Mouse (Mus musculus) fibroblast of lung, adult 2 months (primary cell): ENCODE data around the gene Vasn.
"Not testable (repeated sequence)": the region's sequence is repeated elsewhere in the genome, so short reads cannot be mapped to it uniquely, and the experiment has no call there.

Experiments
- DNase-seq: peaks from one replicate; pipeline ENCODE4 v3.0.0-alpha.2; 2011; ENCODE audit warnings: low read depth

Vasn gene

DNA sequence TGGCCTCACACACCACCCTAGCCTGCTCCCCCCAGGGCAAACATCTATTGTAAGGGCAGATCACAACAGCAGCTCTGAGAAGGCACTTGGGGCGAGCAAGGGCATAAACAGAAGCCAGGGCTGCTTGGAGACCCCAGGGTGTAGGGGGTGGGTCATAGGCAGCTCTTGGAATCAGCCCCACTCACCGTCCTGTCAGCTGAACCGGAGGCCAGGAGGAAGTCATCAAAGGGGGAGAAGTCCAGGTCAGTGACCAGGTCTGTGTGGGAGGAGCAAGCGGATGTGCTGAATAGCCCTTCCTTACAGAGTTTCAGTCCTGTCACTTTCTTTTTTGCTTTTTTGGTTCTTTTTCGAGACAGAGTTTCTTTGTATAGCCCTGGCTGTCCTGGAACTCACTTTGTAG is 30.6 kb downstream of the Vasn start:
- no peak for DNase-seq

DNA sequence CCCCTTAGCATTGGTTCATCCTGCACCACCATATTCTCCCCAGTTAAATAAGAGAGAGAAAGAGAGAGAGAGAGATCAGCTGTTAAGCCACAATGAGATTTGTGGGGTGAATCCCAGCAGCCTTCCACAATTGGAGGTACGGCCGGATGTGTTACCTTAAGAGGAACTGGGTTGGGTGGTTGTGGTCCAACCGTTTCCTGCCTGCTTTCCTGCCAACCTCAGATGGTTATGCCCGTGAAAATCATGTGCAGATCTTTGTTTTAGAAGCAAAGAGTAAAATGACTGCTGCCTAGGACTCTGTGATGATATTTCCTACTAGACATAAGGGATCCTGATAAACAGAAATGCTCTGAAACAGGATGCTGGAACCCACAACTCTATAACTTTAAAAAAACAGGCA is 34.4 kb downstream of the Vasn start:
- no peak for DNase-seq

DNA sequence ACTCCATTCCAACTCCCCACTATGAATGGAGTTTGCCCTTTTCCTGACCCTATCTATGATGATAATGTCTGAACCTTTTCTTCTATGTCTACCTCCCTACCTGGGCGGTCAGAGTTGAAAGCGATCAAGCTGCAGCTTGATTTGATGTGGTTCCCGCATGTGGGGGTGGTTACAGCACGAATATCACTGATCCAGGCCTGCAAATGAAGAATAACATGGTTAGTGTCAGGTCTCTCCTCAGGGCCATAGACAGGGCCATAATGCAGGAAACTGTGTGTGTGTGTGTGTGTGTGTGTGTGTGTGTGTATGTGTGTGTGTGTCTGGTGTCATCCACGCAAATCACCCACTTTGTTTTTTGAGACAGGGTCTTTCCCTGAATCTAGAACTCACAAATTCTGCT is 37.1 kb downstream of the Vasn start:
- DNase-seq = no peak

DNA sequence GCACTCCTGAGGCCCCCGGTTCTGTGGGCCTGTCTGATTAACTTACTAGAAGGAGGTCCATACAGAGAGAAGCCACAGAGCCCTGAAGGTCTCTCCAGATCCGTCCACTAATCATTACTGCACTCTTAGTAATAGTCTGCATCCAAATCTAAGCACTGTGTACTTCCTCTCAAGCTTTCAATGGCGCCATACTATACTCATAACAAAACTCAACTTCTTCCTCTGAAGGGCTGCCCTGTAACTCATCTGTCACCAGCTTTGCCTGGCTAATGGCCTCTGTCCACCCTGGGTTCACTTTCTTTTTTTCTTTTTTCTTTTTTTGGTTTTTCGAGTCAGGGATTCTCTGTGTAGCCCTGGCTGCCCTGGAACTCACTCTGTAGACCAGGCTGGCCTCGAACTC is 38.3 kb downstream of the Vasn start:
- no peak for DNase-seq

DNA sequence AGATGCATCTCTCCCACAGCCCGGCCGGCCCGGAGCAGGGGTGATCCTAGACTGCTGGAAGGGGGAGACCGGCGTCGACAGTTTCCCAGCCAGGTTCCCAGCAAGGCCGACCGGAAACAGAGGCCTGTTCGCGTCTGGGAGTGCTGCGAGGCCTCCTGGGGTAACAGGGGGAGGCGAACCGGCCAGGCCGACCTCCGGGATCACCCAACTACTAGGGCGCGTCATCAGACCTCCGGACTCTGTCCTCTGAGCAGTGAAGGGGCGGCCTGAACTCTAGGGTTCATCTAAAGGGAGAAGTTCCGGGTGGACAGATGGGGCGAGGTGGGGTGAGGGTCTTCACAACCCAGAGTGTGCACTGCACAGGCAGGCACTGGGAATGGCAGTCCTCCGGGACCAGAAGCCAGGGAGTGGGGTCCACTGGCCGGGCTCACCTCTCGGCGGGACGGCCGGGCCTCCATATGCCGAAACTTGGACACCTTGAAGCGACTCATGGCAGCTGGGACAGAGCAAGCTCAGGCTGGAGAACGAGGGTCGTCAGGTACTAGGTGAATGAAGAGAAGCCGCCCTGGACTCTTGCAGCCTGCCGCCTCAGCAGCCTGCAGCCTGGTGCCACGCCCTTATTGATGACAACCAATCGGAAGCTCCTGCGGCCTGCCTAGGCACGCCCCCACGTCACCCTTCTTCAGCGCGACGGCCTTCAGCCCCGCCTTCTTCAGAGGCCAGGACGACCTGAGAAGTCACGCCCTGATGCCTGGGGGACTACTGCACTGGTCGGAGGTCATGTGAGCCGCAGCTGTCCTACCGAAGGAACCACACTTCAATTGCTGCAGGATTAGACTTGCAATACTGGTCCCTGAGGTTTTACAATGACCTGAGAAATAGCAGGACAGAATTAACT is 39.6 kb downstream of the Vasn start, which contains the start of gene Coro7:
TSS of gene Coro7 (minus strand) at position 657 of the 898 bp plus-strand sequence.
- peak; percentile 76 for DNase-seq

DNA sequence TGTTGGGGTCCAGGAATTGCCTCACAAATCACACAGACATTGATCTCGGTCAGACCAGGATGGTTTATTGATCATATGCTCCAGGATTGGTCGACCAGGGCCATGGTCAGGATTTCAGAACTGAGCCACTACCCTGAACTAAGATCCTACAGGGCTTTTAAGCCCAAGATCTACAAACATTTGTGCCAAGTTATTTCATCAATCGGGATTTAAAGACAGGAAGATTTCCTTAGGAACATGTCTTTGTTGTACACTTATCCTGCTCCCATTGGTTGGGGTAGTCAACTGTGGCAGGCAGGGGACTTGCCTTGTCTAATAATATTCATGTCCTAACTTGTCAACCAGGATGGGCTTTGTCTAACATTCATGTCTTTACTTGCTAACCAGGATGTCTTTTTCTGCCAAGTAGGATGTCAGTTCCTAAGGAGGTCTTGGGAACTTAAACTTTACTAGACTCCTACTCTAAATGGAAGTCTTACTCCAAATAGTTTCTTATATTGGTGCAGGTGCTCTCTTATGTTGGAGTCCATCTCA is 41.2 kb downstream of the Vasn start:
- not testable (repeated sequence) for DNase-seq

DNA sequence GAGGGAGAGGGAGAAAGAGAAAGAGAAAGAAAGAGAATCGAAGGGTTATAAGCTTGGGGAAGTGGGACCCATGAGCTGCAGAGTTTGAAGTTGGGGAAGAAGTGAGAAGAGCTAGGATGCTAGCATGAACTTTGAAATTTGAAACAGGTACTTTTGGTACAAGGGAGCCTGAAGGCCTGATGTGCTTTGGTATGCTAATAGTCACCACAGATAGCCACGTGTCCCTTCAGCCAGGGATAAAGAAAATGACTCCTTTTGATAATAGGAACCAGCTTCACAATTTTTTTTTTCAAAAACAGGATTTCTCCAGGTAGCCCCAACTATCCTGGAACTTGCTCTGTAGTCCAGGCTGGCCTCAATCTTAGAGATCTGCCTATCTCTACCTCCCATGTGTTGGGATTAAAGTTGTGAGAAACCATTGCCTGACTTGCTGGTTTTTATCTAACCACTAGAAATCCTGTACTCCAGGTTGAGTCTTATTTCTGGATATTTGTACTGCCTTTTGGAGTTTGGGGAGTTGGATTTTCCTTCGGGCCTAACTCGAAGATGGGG is 43.0 kb downstream of the Vasn start:
- no peak for DNase-seq

DNA sequence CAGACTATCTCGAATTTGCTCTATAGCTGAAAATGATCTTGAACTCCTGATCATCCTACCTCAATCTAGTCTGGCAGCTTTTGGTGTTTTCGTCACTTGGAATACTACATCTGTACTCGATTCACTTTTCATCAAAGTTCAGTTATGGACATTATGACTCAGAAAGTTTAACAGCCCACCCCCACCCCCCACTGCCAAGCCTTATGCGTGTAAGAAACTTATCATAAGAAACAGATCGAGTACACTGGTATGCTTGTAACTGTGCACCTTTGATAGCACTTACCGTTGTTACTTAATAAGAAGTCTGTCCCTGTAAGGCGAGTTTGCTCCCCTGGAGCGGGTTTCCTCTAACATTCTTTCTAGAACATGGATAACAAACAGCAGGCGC is 43.4 kb downstream of the Vasn start:
- DNase-seq = no peak

DNA sequence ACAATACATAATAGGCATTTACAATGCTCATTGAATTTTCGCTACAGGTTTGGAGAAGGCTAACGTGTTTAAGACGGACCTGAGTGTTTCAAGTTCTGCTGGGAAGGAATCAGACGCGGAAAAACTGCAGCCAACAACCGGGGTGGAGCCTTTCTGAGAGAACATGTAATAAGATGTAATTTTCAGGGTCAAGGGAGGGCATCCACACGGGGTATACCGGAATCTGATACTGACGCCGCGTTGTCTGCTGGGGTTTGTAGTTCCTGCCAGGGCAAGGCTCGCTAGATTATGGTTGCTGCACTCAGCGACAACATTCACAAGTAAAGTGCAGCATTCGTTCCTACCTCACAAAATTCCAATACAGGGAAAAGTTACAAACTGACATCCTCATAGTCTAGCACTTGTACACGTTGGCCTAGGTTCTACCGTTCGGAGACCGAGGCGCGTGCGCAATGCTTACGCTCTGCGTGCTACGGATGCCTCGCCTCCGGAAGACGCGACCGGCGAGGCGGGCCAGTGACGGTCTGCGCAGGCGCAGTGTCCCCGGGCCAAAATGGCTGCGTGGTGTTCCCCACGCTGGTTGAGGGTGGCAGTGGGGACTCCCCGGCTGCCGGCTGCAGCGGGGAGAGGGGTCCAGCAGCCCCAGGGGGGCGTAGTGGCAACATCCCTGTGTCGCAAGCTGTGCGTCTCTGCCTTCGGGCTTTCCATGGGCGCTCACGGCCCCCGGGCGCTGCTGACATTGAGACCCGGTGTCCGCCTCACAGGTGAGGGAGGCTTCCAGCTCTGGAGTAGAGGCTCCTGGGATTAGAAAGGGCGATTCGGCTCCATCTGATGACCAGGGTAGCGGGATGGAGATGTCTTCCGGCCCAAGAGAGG is 44.1 kb downstream of the Vasn start:
- DNase-seq = peak; percentile 92

DNA sequence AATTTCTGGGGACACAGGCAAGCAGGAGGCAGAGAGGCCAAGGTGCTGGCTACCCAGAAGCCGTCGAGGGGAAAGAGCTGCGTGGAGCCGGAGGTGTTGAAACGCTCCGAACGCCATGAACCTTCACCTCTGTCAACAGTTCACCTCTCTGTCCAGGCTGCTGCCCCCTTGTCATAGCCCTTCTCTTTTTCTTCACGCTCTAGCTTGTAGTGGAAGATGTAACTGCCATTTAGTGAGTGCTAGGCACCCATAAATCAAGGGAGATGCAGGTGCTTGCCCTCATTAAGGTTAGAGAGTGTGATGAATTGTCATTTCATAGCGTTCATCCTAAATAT is 44.7 kb downstream of the Vasn start:
- DNase-seq = no peak

DNA sequence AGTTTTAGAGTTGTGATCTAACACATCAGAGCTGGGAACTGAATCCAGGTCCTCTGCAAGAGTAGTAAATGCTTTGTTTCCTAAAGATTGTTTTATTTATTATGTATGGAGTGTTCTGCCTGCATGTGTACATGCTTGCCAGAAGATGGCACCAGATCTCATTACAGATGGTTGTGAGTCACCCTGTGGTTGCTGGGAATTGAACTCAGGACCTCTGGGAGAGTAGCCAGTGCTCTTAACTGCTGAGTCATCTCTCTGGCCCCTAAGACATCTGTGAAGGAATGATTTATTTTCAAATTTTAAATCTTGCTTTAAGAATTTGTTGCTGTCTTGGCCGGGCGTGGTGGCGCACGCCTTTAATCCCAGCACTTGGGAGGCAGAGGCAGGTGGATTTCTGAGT is 49.6 kb downstream of the Vasn start:
- not testable (repeated sequence) for DNase-seq
